Mouse (Mus musculus) neural tube, embryonic 10.5 days (tissue): Measurements from ENCODE around the gene Sema5b.
A peak's percentile ranks its signal among the peaks of the same experiment; 100 is the strongest.

Source experiments
- DNase-seq: peaks from one replicate; pipeline ENCODE4 v3.0.0-alpha.2; 2017; ENCODE audit warnings: low spot score; ENCODE audit errors: extremely low spot score

The Sema5b gene

DNA sequence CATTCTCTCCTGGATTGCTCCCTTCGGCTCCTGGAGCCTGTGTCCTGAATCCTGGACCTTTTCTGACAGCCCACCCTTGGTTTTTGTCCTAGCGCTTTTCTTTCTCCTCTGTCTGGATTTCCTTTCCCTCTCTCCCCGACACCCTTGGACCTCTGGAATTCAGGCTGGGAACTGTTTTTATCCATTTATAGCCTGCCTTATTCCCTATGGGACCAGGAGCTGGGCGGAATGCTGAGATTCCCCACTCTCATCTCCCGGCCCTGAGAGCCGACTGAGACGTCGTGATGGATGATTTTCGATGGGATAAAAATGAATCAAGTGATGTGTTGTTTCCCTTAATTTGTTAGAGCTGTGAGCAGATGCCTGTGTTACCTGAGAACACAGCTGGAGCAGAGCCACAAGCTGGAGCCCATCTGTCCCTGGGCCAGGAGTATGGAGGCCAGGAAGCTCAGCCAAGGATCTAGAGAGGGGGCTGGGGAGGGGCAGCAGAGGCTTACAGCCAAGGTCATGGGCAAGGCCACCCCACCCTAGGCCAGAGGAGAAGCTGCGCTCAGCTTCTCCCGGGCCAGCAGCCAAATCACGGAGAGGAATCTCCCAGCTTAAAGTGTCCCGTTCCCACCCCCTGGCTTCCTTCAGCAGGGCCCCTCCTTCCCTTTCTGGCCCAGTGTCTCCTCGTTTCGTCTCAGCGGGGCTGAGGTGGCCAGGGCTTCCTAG, 89.7 kb downstream of the Sema5b start:
- DNase-seq: no peak

DNA sequence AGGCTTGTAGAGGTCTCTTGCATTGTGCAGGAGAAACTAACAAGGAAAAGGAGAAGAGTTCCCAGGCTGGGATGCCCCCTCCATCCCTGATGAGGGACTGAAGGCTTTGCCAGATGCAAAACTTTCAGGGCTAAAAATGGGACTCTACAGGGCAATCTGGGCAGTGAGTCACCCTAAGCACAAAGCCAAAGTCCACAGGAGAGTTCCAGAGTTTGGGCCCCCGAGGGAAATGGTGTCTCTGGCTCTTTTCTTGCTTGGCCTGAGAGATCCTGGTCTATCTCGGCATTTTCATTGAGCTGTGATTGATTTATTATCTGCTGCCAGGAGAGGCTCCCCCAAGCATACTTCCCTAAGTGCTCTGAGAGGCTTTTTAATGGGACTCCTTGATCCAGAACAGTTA, 92.1 kb downstream of the Sema5b start:
- DNase-seq: no peak

- no peak for DNase-seq
These were observed 94.0 kb downstream of the Sema5b start for GRCm38 (mm10) chr16:35634971-35635370.

GRCm38 (mm10) chr16:35639505-35639904, 98.6 kb downstream of the Sema5b start:
- no peak for DNase-seq

GRCm38 (mm10) chr16:35648862-35649261, 107.9 kb downstream of the Sema5b start:
- no peak for DNase-seq

DNA sequence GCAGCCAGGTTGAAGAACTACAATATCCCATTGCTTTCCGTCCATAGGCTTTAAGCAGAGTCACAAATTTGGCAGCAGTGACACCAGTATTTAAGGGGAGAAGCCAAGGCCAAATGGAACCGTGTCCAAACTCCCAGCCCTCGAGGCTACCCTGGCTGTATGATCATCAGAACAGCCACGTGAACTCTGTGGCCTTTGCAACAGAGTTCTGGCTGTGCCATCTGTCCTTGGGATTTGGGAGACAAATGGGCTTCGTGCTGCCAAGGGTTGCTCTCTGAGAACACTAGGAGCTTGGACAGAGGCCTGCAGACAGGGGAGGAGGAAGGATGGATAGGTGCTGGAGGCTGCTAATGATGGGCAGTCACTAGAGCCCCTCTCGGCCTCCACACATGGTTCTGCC, 111.3 kb downstream of the Sema5b start:
- no peak for DNase-seq

GRCm38 (mm10) chr16:35652706-35653105, 111.8 kb downstream of the Sema5b start:
- DNase-seq: no peak

DNA sequence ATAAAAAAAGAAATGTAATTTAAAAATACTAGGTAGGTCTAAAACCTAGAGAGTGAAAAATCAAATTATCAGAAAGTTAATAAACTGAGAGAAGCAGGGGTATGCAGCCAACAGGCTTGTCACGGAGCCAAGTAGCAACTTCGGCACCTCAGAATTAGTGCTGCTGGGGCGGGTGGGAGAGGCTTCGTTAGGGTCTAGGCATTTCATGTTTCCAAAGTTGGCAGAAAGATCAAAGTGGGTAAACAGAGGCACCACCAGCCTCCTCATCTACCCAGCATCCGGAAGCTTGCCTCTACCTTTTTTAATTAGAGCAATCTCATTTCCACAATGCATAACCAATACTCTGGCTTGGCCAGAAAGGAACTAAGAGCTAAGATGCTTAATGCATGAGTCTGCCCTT, 113.0 kb downstream of the Sema5b start:
- no peak for DNase-seq

GRCm38 (mm10) chr16:35660222-35660621, 119.3 kb downstream of the Sema5b start:
- peak; percentile 43 for DNase-seq

DNA sequence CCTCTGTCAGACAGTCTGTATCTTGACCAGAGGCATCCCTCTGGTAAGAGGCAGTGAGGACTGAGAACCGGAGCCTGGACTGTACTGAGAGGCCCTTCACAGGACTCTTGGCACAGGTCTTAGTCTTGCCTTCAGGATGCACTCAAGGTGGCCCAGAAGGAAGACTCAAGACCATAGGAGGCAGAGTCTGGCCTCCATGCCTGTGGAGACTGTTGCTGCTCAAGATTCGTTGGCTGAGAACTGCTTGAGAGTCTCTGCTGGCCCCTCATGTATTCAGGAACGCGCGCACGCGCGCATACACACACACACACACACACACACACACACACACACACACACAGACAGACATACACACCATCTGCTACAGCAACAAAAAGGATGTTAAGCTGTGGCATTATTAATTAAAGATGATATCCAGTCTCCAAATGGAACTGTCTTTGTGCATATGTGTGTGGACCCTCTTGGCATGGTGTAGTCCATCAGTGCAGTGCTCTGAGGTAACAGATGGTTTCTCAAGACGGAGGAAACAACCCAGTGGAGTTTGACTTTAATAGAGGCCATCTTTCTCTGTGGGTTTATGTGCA, 123.0 kb downstream of the Sema5b start:
- DNase-seq: no peak

DNA sequence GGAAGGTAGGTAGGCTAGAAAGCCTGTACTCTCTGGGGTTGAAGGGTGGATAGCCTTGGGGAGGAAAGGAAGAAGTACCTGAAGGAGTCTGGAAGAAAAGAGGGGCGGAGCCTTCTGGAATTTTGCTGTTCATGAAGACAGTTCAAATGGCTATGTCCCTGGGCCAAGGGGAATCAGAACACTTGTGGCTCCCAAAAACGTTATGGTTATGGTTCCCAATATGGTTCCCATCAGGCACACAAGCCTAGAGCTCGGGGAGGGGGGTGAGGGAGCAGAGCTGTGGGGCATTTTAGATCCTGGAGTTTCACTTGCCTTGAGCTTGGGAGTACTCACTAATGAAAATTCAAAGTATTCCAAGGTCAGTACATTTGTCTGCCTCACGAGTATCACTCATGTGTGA, 123.9 kb downstream of the Sema5b start:
- no peak for DNase-seq

GRCm38 (mm10) chr16:35677511-35678113, 136.7 kb downstream of the Sema5b start:
- DNase-seq: no peak

DNA sequence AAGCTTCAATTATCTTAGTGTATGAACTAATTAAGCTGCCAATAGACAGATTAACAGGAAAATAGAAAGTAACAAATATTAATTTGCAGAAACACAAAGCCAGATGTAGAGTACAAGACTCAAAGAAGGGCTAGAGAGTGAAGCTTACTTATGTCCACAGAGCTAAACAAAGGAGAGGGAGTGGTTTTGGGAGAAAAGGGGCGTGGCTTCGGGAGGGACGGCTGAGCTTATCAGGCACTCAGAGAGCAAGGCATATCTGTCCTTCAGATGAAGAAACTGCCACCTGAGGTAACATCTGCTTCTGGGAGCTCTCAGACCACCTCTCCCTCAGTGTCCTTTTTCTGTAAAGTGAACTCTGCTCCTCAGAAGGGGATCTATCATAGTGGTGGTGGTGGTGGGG, 137.5 kb downstream of the Sema5b start:
- no peak for DNase-seq

- DNase-seq: peak; percentile 33
These were observed 140.6 kb downstream of the Sema5b start for GRCm38 (mm10) chr16:35681327-35682108.

DNA sequence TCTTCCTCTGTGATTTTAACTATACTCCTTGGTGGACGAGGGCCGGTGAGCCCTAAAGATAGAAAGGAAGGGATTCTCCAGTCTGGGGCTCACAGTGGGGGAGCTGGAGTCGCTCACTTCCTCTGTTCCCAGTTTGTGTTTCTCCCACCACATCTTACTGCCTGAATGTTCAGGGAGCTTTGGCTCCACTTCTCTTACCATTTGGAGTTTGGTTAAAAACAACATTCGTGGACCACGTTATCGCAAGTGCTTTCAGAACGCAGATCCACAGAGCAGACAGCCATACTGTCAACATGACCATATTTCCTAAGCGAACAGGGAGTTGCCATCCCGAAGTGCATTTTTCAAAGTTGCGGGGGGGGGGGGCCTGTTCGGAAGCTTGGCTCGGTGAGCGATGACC, 144.1 kb downstream of the Sema5b start:
- DNase-seq: no peak

GRCm38 (mm10) chr16:35686491-35686890, 145.5 kb downstream of the Sema5b start:
- no peak for DNase-seq

- DNase-seq: no peak
These were observed 150.7 kb downstream of the Sema5b start for GRCm38 (mm10) chr16:35691606-35692005.

DNA sequence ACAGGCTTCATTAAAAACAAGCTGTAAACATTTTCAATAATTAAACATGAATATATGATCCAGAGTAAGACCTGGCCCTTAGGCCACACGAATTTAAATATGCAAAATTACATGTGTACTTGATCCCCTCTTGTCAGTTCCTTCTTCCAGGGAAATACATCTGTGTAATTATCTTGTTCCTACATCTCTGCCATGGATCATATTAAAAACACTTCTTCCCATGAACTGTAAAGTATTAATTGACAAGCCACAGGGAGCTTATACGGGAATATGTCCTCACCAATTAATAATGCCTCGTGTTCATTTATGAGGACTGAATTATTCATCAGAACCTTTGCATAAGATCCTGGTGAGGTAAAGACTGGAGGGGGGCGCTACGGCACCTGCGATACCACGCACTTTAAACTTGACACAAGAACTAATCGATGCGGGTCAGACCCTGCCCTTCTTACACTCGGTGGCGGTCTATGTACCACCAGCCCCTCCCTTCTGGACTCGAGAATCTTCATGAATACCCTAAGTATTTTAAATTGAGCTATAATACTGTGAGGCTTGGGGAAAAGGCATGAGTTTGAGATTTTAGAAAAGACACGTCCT, 153.4 kb downstream of the Sema5b start:
- no peak for DNase-seq

GRCm38 (mm10) chr16:35696103-35696502, 155.2 kb downstream of the Sema5b start:
- DNase-seq: no peak

DNA sequence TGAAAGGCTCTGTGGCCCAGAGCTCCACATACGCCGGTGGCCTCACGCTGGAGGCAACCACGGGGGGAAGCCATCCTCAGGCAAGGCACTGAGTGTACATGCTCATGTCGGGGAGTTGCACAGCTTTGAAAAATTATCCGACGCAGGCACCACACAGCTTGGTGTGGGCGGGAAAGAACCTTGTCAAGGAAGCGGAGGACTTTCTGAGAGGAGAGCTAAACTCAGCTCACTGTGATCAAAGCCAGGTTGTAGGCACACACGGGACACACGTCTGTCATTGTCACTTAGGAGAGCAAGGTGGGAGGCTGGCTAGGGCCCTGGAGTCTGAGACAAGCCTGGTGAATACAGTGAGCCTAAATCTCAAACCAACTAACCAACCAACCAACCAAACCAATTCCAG, 160.9 kb downstream of the Sema5b start:
- DNase-seq: no peak

GRCm38 (mm10) chr16:35703763-35704679, 163.1 kb downstream of the Sema5b start:
- no peak for DNase-seq
